Mouse (Mus musculus) lung, embryonic 16.5 days (tissue): Measurements from ENCODE around the gene Plxna4. TPM values are rescaled to one million over a fixed set of nuclear protein-coding genes. Genes with fewer than 3 reads are reported as not detected.

Experiments used
- ATAC-seq: fragments of 200-750 bp; cut with Nextera tagmentation; 2 replicates; pipeline ENCODE4 v1.8.0; 2017; ENCODE audit warnings: low read depth, mild to moderate bottlenecking, moderate library complexity
- H3K27ac ChIP-seq: fragments of 300-500 bp; sonication (generic); 2 replicates; pipeline ENCODE4 v1.5.1; 2014; ENCODE audit warnings: mild to moderate bottlenecking, control low read depth, low read length
- H3K27me3 ChIP-seq: fragments of 300-500 bp; sonication (generic); 2 replicates; pipeline ENCODE4 v1.6.1; 2014; ENCODE audit warnings: low read depth, low read length, mixed read lengths; ENCODE audit not compliant: control insufficient read depth, insufficient read depth
- H3K36me3 ChIP-seq: fragments of 300-500 bp; sonication (generic); 2 replicates; pipeline ENCODE4 v1.6.1; 2014; ENCODE audit warnings: low read length; ENCODE audit not compliant: control insufficient read depth, insufficient read depth
- H3K4me1 ChIP-seq: fragments of 300-500 bp; sonication (generic); replicated peaks from 2 replicates; pipeline ENCODE4 v1.6.1; 2014; ENCODE audit warnings: low read length, mixed read lengths; ENCODE audit not compliant: control insufficient read depth, insufficient read depth
- H3K4me2 ChIP-seq: fragments of 300-500 bp; sonication (generic); 2 replicates; pipeline ENCODE4 v1.6.1; 2014; ENCODE audit warnings: low read depth, low read length, control low read depth
- H3K4me3 ChIP-seq: fragments of 300-500 bp; sonication (generic); 2 replicates; pipeline ENCODE4 v1.5.1; 2014; ENCODE audit warnings: mild to moderate bottlenecking, low read length, control low read depth
- H3K9ac ChIP-seq: fragments of 300-500 bp; sonication (generic); 2 replicates; pipeline ENCODE4 v1.6.1; 2014; ENCODE audit warnings: low read length, control low read depth
- H3K9me3 ChIP-seq: fragments of 300-500 bp; sonication (generic); 2 replicates; pipeline ENCODE4 v1.6.1; 2016; ENCODE audit warnings: low read length; ENCODE audit not compliant: control insufficient read depth
- WGBS: fragments of 180-500 bp; shearing (Covaris S2); extraction: QIAGEN DNeasy Blood & Tissue Kit; methylation state at CpG from one replicate; pipeline ENCODE4 v1.1.7; 2014; 5-methylcytosine and 5-hydroxymethylcytosine counted together
- polyA plus RNA-seq: library from polyadenylated mRNA; unstranded; fragments of >200 nt; fragmentation: Nextera tagmentation; extraction: Ambion mirVana; gene quantifications from 2 replicates; pipeline ENCODE4 v1.2.1, GENCODE M21; 2015

The Plxna4 gene
- polyA plus RNA-seq = 1.8 and 1.9 TPM in 2 replicates

GRCm38 (mm10) chr6:32588056-32588671 lies at the start of gene Plxna4:
Plxna4 (minus strand) TSS chr6:32588192.
- H3K27me3 ChIP-seq = peaks cover 61% of the 10 kb centered on the region
- ATAC-seq = peak; percentile 82
- no peaks in the 10 kb centered on the region for H3K9me3 ChIP-seq
- no peaks in the 10 kb centered on the region for H3K36me3 ChIP-seq
- 1% methylated on average over 27 of the region's 55 CpGs for WGBS
- H3K9ac ChIP-seq = peak within 1 kb of the TSS; percentile 76
- peak within 1 kb of the TSS; percentile 63 for H3K27ac ChIP-seq
- peaks cover 4% of the 10 kb centered on the region for H3K4me1 ChIP-seq
- peak within 1 kb of the TSS; percentile 100 for H3K4me2 ChIP-seq
- H3K4me3 ChIP-seq = peak within 1 kb of the TSS; percentile 72

- Histone ChIP-seq H3K4me1 (no peaks in the 10 kb centered on the region), H3K27me3 (no peaks in the 10 kb centered on the region), H3K36me3 (no peaks in the 10 kb centered on the region), H3K9me3 (no peaks in the 10 kb centered on the region), H3K4me2 (no peak overlapping the region), H3K9ac (no peak overlapping the region), H3K4me3 (no peak overlapping the region), H3K27ac (no peak overlapping the region)
- ATAC-seq = no peak
- 68% methylated on average over 6 of the region's 6 CpGs for WGBS
Observed at GRCm38 (mm10) chr6:32637568-32638183, 49.7 kb upstream of the Plxna4 start.

- no peak overlapping the region for H3K27ac ChIP-seq
- H3K27me3 ChIP-seq = no peaks in the 10 kb centered on the region
- no peak for ATAC-seq
- no peak overlapping the region for H3K4me2 ChIP-seq
- H3K36me3 ChIP-seq = no peaks in the 10 kb centered on the region
- H3K9ac ChIP-seq = no peak overlapping the region
- no peaks in the 10 kb centered on the region for H3K4me1 ChIP-seq
- no peak overlapping the region for H3K4me3 ChIP-seq
- no peaks in the 10 kb centered on the region for H3K9me3 ChIP-seq
Observed at GRCm38 (mm10) chr6:32610712-32611111, 22.7 kb upstream of the Plxna4 start.

- Histone ChIP-seq H3K4me2 (no peak overlapping the region), H3K9ac (no peak overlapping the region), H3K4me3 (no peak overlapping the region), H3K27ac (no peak overlapping the region), H3K4me1 (no peaks in the 10 kb centered on the region), H3K27me3 (no peaks in the 10 kb centered on the region), H3K9me3 (no peaks in the 10 kb centered on the region), H3K36me3 (no peaks in the 10 kb centered on the region)
- no peak for ATAC-seq
- 39% methylated on average over 3 of the region's 3 CpGs for WGBS
Observed at GRCm38 (mm10) chr6:32606787-32607186, 18.8 kb upstream of the Plxna4 start.

- Histone ChIP-seq H3K27me3 (no peaks in the 10 kb centered on the region), H3K27ac (no peak overlapping the region), H3K4me3 (no peak overlapping the region), H3K4me1 (no peaks in the 10 kb centered on the region), H3K9ac (no peak overlapping the region), H3K4me2 (no peak overlapping the region), H3K36me3 (no peaks in the 10 kb centered on the region), H3K9me3 (no peaks in the 10 kb centered on the region)
- no peak for ATAC-seq
- WGBS = 29% methylated on average over 3 of the region's 3 CpGs
Observed at GRCm38 (mm10) chr6:32605581-32605980, 17.6 kb upstream of the Plxna4 start.

- Histone ChIP-seq H3K36me3 (no peaks in the 10 kb centered on the region), H3K9me3 (no peaks in the 10 kb centered on the region), H3K27ac (no peak overlapping the region), H3K27me3 (no peaks in the 10 kb centered on the region), H3K4me3 (no peak overlapping the region), H3K4me1 (no peaks in the 10 kb centered on the region), H3K4me2 (no peak overlapping the region), H3K9ac (no peak overlapping the region)
- 79% methylated on average over 4 of the region's 4 CpGs for WGBS
- no peak for ATAC-seq
Observed at GRCm38 (mm10) chr6:32604901-32605300, 16.9 kb upstream of the Plxna4 start.

GRCm38 (mm10) chr6:32602130-32602529 lies 14.1 kb upstream of the Plxna4 start:
- no peak overlapping the region for H3K9ac ChIP-seq
- 78% methylated on average over 2 of the region's 2 CpGs for WGBS
- no peak for ATAC-seq
- no peak overlapping the region for H3K4me2 ChIP-seq
- no peak overlapping the region for H3K27ac ChIP-seq
- no peaks in the 10 kb centered on the region for H3K9me3 ChIP-seq
- H3K27me3 ChIP-seq = no peaks in the 10 kb centered on the region
- H3K4me3 ChIP-seq = no peak overlapping the region
- no peaks in the 10 kb centered on the region for H3K4me1 ChIP-seq
- no peaks in the 10 kb centered on the region for H3K36me3 ChIP-seq

GRCm38 (mm10) chr6:32601306-32601705 lies 13.3 kb upstream of the Plxna4 start:
- H3K27ac ChIP-seq = no peak overlapping the region
- no peaks in the 10 kb centered on the region for H3K36me3 ChIP-seq
- ATAC-seq = no peak
- no peak overlapping the region for H3K4me2 ChIP-seq
- 46% methylated on average over 2 of the region's 2 CpGs for WGBS
- no peak overlapping the region for H3K9ac ChIP-seq
- H3K9me3 ChIP-seq = no peaks in the 10 kb centered on the region
- no peaks in the 10 kb centered on the region for H3K4me1 ChIP-seq
- H3K4me3 ChIP-seq = no peak overlapping the region
- H3K27me3 ChIP-seq = no peaks in the 10 kb centered on the region

- Histone ChIP-seq H3K4me1 (no peaks in the 10 kb centered on the region), H3K4me2 (no peak overlapping the region), H3K27ac (no peak overlapping the region), H3K9me3 (0 out of 2 replicates have a peak, but pooled peaks cover 3% of the 10 kb centered on the region), H3K4me3 (no peak overlapping the region), H3K36me3 (no peaks in the 10 kb centered on the region), H3K9ac (no peak overlapping the region), H3K27me3 (peaks cover 12% of the 10 kb centered on the region)
- 39% methylated on average over 3 of the region's 3 CpGs for WGBS
- ATAC-seq = no peak
Observed at GRCm38 (mm10) chr6:32595591-32595990, 7.6 kb upstream of the Plxna4 start.
